Mouse (Mus musculus) gastrocnemius, postnatal 4 days (tissue): ENCODE results near the gene Mapk8ip2. TPM values are rescaled to one million over a fixed set of nuclear protein-coding genes. Genes with fewer than 3 reads are reported as not detected.
A peak's percentile ranks its signal among the peaks of the same experiment; 100 is the strongest.
"Not testable (repeated sequence)": the region's sequence is repeated elsewhere in the genome, so short reads cannot be mapped to it uniquely, and the experiment has no call there.

Source experiments
- DNase-seq, 2 experiments: peaks; one replicate each; pipeline ENCODE4 v3.0.0; 2021 to 2022; ENCODE audit warnings: low spot score in 2 of 2, mixed read lengths in 2 of 2
- long read RNA-seq, 2 experiments: library from polyadenylated mRNA; stranded (forward); transcript quantifications; one replicate each; pipeline ENCODE4 v2.0.0; 2021
- total RNA-seq, 2 experiments: library from RNA; stranded (reverse); gene quantifications; 2 replicates each; pipeline ENCODE4 v1.2.3; 2021

Gene Mapk8ip2
- total RNA-seq, result under 1 TPM; 0.31 to 0.32 TPM
- long read RNA-seq, experiment 1, result 0 reads
- long read RNA-seq, experiment 2, result 0 reads

DNA sequence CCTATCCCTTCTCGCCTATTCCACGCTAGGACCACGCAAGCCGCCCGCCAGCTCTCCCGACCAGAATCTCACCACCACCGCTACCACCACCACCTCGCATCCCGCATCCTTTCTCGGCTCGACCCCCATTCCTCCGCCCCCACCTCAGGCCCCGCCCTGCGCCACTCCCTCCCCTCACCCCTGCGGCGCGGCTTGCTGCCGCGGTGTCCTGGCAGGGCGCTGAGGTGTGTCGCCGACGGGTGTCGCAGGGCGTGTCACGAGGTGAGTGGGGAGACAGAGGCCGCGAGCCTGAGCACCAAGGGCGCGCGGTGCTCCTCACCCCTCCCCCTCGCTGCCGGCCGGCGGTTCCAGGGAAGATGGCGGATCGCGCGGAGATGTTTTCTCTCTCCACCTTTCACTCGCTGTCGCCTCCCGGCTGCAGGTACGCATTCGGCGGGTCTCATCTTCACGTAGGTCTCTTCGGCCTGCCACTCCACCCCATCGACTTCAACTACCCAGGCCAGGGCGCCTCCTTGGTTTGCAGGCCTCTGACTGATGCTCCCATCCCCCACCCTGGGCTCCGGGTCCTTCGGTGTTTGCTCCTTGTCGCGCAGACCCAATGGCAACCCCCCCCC lies at the start of gene Mapk8ip2:
Gene Mapk8ip2, plus strand, starts transcription at position 49 of the 614 bp plus-strand sequence.
- DNase-seq, result no peak

DNA sequence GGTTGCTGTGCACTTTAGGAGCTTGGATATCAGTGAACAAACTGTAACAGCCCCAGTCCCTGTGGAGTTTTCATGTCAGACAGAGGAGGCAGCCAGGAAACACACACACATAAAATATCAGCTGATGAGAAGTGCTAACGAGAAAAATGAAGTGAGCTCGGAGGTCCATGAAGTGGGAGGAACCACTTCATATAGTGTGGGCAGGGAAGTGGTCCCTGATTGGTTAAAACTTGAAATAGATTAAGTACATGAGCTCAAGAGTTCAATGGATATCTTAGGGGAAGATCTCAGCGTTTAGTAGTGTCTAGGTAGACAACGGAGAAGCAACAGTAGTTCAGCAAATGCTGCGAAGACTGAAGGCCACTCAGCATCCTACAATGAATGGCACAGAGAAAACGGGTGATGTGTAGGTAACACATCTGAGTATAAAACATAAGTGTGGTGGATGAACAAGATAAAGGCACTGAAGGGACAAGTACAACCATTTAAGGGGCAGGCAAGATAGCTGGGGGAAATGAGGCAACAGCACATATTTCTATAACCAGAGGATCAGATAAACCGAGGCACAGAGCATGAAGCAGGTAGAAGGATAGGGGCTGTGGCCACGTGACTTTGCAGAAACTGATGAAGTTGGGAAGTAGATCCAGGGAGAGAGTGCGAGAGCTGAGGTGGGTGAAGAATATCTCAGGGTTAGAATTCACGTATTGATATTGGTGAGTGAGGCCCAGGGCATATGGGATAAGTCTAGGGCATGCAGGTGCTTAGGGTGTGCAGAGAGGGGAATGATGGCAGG lies 48.7 kb upstream of the Mapk8ip2 start:
- DNase-seq, result no peak

DNA sequence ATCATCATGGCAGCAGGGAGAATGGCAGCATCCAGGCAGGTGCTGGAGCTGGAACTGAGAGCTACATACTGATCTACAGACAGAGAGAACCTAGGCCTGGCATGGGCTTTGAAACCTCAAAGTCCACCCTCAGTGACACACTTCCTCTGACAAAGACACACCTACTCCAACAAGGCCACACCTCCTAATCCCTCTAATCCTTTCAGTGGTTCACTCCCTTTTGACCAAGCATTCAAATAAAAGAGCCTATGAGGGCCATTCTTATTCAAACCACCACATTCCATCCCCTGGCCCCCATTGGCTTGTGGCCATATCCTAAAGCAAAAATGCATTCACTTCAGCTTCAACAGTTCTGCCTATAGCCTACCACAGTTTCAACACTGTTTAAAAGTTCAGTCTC lies 47.0 kb upstream of the Mapk8ip2 start:
- DNase-seq, result no peak

DNA sequence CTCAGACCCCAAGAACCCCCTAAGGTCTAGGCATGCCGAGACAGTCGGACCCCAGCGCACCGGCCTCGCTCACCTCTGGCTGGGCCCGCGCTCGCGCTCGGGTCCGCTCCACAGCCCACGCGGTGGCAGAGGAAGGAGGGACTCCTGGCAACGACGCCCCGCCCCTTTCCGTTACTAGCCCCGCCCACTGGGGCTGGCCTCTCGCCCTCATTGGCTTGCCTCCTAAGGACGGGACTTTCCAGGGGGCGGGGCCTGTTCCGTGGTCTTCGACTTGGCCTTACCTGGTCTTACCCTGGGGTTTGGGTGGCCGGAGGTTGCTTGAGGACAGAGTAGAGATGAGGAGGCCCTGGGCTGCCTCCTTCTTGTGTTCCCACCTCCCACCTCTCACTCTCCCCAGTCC lies 43.6 kb upstream of the Mapk8ip2 start, which contains the start of gene Syce3:
Gene Syce3, minus strand, starts transcription at position 386 of the 400 bp plus-strand sequence.
- DNase-seq, result no peak

DNA sequence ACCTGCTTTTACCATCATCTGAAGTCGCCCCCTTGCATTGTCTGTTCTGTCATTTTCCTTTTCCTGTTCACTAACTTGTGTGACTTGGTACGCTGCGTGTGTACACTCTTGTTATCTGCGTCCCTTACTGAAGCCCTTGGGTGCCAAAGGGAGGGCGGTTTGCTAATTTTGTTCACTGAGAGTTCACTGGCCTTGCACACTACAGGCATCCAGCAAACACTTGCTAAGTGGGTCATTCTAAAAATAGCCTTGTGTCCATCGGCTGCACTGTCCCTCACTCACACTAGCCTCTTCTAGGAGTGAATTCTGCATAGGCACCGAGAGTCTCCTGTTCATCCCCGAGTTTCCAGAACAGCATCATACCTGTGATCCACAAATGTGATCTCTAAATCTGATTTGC lies 38.4 kb upstream of the Mapk8ip2 start:
- DNase-seq, result no peak

DNA sequence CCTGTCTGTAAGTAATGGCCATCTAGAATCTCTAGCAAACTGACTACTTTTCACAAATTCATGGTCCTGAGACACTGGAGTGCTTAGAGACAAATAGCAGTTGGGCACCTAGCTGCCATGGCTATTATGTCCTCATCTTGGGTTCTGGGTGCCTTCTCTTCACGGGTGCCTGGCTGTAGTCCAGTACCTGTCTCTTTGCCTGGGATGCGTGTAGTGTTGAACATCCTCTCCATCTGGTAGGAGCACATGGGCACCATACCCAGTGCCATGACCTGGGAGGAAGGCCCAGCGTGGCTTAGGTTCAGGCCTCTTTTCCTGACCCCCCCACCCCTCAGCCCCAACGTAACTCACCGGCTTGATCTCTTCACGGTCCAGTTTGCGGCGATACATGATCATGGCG lies 31.8 kb upstream of the Mapk8ip2 start:
- DNase-seq, result no peak

DNA sequence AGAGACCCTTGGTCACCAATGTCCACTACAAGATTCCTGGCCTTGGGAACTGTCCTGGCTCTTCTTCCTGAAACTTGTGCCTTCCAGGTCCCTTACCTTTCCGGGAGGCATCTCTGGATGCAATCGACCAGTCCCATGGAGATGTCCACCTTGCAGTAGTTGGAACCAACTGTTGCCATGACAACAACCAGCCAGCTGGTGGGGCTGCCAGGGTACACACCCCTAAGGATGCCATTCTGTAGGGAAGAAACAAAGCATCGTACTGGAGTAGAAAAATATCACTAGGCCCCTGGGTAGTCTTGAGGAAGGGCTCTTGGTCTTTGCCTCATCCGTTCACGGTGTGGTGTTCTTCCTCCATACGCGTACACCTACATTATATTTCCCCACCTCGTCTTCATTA lies 29.1 kb upstream of the Mapk8ip2 start:
- no peak for DNase-seq

DNA sequence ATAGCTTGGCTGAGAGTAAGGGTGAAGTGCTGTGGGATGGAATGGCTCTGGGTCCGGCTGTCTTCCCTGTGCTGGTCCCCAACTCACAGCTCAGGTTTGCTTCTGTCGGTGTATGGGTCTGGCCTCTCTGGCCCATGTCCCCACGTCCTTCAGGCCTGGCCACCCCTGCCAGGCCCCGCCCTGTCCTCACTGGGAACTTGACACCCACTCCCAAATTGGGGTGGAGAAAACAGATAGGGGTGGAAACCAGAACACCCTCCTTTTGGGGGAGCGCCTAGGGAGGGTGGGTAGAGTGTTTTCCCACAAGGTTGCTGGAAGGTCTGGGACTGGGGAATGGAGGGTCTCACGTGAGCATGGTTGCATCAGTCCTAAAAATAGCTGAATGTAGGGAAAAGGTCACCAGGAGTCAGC lies 28.0 kb upstream of the Mapk8ip2 start, which contains the start of gene Cpt1b:
Gene Cpt1b, minus strand, starts transcription at position 153 of the 411 bp plus-strand sequence.
- no peak for DNase-seq

DNA sequence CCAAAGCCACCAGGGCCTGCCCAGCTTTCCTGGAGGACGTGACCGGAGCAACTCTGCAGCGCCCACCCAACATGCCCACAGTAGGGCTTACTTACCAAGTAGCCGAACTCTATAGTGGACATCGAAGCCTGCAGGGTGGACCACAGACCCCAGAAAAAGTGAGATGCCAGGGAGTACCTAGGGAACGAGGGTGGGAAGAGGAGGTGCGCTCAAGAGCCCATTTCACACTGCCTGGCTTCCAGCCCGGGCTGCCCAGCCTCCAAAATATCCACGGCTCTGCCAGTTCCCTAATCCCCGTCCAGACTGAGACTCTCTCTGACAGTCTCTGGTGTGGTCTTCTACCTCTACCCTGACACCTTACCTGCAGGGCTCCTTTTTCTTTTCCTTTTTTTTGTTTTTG lies 27.0 kb upstream of the Mapk8ip2 start:
- DNase-seq, result no peak

DNA sequence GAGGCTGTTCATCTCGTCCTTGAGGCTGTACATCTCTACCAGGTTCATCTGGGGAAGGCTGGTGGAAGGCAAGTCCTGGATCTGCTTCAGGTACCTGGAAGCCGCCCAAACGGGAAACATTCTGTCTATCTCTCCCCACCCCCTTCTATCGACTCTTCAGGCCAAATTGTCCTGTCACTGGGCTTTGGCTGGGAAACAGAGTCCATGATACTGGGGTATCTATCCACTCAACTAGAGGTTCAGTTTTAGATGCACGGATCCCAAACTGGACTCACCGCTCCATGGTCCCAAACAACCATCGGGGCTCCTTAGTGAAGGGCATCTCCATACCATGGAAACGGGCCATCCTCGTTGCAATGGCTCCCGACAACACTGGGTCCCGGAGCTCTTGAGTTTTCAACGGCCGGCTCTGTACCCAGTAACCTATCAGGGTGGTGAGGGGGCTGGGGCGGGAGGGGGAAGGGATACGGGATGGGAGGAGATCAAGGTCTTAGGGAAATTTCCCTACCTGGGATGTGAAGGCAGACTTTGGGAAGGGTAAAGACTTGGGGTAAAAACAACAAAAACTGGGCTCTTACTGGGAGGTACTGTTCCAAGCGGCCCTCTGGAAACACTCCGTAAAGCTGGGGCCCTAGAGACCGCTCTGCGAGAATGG lies 25.4 kb upstream of the Mapk8ip2 start:
- no peak for DNase-seq

DNA sequence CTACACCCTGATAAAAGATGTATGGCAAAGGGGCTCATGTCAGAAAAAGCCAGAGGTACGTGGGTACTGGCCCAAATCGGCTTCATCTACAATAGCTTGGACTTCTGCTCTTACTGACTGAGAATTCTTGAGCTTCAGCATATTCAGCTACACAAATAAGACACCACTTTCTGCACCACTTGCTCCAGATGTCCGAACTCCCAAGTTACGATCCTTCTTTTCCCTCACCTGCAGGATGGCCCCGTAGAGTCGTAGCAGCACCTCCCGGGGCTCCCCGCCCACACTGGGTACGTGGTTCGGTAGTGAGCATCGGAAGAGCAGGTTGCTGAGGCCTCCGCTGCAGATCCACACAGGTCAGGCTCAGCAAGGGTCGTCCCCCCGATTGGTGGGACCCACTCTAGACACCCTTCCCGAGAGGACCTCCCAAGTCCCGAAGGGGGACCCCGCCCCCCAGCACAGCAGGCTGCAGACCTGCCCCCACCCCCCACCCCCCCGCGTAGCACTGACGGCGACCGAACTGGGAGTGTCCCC lies 24.8 kb upstream of the Mapk8ip2 start:
- DNase-seq, result peak in 1 of 2 experiments; percentile 19

DNA sequence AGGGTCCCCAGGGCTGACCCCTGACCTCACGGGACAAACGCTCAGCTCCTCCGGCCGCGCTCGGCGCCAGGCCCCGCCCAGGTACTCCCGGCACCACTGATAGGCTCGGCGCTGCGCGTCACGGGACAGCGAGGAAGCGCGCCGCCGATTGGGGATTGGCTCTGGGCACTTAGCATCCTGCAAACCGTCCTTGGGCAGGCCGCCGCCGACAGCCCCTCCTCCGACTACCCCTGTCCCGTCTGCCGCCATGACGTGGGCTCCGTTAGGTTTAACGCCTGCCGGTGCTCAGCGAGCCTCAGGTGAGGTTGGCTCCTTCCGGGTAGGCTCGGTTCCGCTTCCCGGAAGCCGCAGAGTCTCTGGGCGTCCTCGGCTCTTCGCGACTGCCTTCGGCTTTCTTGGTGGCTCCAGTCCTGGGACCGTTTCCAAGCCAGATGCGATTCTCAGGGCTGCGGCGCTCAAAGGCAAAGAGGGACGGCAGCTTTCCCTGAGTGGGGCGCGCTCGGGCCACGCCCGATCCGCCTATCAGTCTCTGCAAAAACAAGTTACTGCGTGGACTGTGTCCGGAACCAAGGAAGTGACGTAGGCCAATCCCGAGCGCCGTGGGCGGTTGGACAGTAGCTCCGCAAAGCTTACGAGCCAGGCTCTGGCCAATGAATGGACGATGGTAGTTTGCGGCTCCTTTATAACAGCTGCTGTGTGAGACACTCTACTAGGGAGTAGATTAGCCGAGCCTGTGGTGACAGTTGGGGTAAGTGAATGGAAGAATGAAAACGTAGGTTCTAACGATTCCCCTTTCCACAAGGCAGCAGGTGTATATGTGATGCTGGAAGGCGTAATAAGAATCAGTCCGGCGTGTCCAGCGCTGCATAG lies 24.1 kb upstream of the Mapk8ip2 start, which contains the start of the genes C730034F03Rik, Gm44502 and Chkb:
Gene C730034F03Rik, plus strand, starts transcription at position 238 of the 870 bp plus-strand sequence.
Gene Gm44502, minus strand, starts transcription at position 345 of the 870 bp plus-strand sequence.
Gene Chkb, minus strand, starts transcription at position 557 of the 870 bp plus-strand sequence.
- peak; percentile 84 to 93 for DNase-seq

DNA sequence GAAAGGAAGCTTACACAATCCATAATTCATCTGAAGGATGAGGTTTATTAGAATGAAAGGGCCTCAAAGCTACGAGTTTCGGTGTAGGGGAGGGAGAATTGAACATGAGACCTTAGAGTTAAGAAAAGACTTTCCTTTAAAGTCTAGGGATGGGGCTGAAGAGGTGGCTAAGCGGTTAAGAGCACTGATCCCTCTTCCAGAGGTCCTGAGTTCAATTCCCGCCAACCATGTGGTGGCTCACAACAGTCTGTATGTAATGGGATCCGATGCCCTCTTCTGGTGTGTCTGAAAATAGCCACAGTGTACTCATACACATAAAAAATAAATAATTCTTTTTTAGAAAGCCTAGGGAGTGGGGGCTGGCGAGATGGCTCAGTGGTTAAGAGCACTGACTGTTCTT lies 23.4 kb upstream of the Mapk8ip2 start:
- DNase-seq, result no peak

DNA sequence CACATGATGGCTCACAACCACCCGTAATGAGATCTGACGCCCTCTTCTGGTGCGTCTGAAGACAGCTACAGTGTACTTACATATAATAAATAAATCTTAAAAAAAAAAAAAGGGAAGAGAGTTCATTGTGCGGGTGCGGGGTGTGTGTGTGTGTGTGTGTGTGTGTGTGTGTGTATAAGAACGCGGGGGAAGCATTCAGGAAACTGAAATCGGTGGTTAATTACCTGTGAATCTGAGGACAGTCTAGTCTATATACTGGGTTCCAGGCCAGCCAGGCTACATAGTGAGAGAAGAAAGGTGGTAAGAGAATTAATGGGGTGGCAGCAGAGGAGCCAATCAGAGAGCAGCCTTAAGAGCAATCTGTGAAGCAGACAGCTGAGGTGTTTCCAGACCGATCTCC lies 22.9 kb upstream of the Mapk8ip2 start:
- DNase-seq, result not testable (repeated sequence)

DNA sequence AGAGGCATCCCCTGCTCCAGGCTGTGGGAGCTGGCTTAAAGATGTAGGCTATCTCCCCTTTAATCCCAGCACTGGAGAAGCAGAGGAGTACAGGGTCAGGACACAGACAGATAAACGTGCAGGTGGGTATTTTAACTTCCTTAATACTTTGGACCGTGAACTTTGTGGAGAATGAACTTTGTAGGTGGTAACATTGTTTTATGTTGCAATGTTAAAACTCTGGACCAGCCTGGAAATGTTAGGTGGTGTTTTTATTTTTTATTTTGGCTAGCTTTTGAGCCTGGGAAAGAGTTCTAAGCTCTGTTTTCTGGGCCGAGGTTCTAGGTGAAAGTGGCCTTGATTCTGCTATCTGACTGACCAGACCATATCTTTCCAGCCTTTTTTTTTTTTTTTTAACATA lies 22.4 kb upstream of the Mapk8ip2 start:
- DNase-seq, result no peak

DNA sequence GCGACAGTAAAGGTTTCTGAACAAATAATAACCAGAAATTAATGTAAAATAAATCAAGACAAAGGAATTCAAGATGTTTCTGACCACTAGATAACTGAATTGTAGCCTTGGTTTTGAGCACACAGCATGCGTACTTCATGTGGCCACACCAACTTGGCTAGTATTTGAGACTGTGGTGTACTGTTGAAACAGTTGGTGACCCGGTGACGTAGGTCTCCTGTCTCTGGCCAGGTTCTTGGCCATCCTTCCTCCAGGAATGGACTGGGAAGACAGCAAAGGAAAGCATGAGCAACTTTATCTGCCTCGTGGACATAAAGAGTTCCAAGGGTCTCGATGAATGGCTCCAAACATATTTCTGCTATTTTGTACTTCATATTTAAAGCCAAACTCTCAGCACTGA lies 21.9 kb upstream of the Mapk8ip2 start:
- no peak for DNase-seq

DNA sequence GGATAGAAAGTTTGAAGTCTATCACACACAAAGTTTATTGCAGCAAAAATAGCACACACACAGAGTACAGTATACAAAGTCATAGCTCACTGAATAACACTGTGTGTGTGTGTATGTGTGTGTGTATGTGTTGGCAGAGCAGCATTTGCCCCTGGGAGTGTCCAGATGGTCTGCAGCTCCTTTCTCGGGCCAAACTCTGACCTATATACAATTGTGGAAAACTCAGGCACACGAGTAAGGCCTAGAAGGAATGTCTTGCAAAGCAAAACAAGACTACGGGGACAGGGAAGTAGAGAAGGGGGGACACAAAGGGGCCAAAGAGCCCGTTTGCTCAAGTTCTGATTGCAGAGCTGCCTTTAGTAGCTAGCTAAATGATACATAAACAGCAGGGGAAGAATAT lies 20.8 kb upstream of the Mapk8ip2 start:
- no peak for DNase-seq

DNA sequence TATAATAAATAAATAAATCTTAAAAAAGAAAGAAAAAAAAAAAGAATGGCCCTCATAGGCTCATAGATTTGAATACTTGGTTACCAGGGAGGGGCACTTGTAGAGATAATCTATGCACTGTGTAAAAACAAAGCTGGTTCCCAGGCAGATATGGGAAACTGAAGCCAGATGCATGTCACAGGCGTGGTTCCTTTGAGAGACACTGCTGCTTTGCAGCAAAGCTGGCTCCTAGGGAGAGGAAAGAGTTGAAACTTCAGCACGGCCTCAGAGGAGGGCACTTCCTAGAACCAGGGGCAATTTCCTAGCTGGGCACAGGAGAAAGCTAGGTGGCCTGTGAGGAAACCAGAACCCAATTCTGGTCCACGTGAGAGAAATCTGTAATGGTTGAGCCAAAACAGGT lies 19.6 kb upstream of the Mapk8ip2 start:
- DNase-seq, result no peak

DNA sequence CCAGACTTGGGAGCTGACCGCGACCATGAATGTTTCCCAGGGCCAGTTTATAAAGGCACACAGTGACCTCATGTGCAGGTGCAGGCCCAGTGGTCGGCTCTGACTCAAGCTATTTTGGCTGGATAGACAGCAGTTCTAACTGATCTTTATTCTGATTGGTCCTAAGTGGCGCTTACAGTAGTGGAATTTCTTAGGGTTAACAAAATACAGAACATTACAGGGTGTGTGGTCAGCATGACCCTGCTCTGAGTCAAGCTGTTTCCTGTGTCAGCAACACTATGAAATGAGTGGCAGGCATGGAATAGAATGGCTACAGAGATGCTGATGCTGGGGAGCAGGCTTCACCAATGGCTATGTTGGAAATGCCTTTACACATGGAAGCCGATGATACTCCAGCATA lies 17.8 kb upstream of the Mapk8ip2 start:
- no peak for DNase-seq

DNA sequence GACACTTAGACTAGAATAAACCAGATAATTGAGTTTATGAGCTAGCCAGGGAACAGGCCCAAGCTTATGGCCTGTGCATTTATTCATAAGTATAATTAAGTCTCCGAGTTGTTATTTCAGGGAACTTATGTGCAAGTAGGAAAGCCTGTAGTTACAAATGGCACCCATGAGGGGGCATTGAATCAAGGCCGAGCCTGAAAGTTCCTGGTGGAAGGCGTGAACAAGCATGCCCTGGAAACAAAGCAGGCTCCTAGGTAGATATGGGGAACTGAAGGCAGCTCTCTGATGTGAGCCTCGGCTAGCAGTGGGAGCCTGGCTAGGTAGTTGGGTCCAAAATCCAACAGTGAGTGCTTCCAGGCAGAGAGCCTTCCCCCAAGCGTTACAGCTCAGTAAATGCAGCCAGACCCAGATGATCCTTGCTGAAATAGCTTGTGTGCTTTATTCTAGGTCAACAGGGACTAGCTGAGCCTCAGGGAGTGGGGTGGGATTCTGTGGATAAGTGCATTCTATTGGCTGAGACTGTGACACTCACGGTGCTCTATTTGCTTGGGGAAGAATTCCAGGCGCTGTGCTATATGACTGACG lies 11.1 kb upstream of the Mapk8ip2 start:
- no peak for DNase-seq
